Mouse (Mus musculus): ENCODE results near the gene Gm9945. TPM values are rescaled to one million over a fixed set of nuclear protein-coding genes. Genes with fewer than 3 reads are reported as not detected.

Gene Gm9945
- total RNA-seq, 2 experiments from 2014 or later, result 2.5 to 3.4 TPM

- H3K27ac ChIP-seq, result peak overlapping the region; percentile 61; the same call in 1 of the 2 replicates
Measured at GRCm38 (mm10) chr11:53486822-53487594, 7.0 kb downstream of the Gm9945 start.

GRCm38 (mm10) chr11:53489007-53489406 is 9.0 kb downstream of the Gm9945 start:
- DNase-seq (ENCODE audit: low spot score in 2 of 2), result no peak
- H3K27ac ChIP-seq, result no peak overlapping the region

More at GRCm38 (mm10) chr11:53486822-53487594, 7.0 kb downstream of the Gm9945 start:
- TF ChIP-seq CTCF (conservative IDR thresholded peaks at IDR 0.05), result 0 out of 2 replicates have a peak, but pooled peaks have one; percentile 4
- peak overlapping the region; percentile 38 for H3K4me3 ChIP-seq
- DNase-seq (ENCODE audit: low spot score in 2 of 2), result no peak

GRCm38 (mm10) chr11:53489421-53489820 is 9.5 kb downstream of the Gm9945 start:
- no peak for TF ChIP-seq CTCF (conservative IDR thresholded peaks at IDR 0.05)
- no peak overlapping the region for H3K27ac ChIP-seq
- no peak overlapping the region for H3K4me3 ChIP-seq
- DNase-seq (ENCODE audit: low spot score in 2 of 2), result no peak

More at GRCm38 (mm10) chr11:53489007-53489406, 9.0 kb downstream of the Gm9945 start:
- peak; percentile 40 for TF ChIP-seq CTCF (conservative IDR thresholded peaks at IDR 0.05)
- H3K4me3 ChIP-seq, result no peak overlapping the region

GRCm38 (mm10) chr11:53491954-53492401 is 12.0 kb downstream of the Gm9945 start:
- Histone ChIP-seq H3K4me3 (no peak overlapping the region), H3K27ac (peak overlapping the region; percentile 81)
- peak in 1 of 2 experiments; percentile 42 for DNase-seq (ENCODE audit: low spot score in 2 of 2)
- TF ChIP-seq CTCF (conservative IDR thresholded peaks at IDR 0.05), result no peak

GRCm38 (mm10) chr11:53493243-53493955 is 13.4 kb downstream of the Gm9945 start:
- Histone ChIP-seq H3K4me3 (no peak overlapping the region), H3K27ac (peak overlapping the region; percentile 53; the same call in 1 of the 2 replicates)
- no peak for DNase-seq (ENCODE audit: low spot score in 2 of 2)
- TF ChIP-seq CTCF (conservative IDR thresholded peaks at IDR 0.05), result no peak

- no peak for TF ChIP-seq CTCF (conservative IDR thresholded peaks at IDR 0.05)
- Histone ChIP-seq H3K27ac (peak overlapping the region; percentile 85), H3K4me3 (no peak overlapping the region)
- DNase-seq (ENCODE audit: low spot score in 2 of 2), result no peak
Measured at GRCm38 (mm10) chr11:53495417-53495816, 15.5 kb downstream of the Gm9945 start.

GRCm38 (mm10) chr11:53496946-53497345 is 17.0 kb downstream of the Gm9945 start:
- H3K27ac ChIP-seq, result peak overlapping the region; percentile 85
- peak; percentile 60 to 71 for DNase-seq (ENCODE audit: low spot score in 2 of 2)
- no peak overlapping the region for H3K4me3 ChIP-seq
- no peak for TF ChIP-seq CTCF (conservative IDR thresholded peaks at IDR 0.05)

GRCm38 (mm10) chr11:53500569-53500968 is 20.6 kb downstream of the Gm9945 start:
- Histone ChIP-seq H3K27ac (no peak overlapping the region), H3K4me3 (no peak overlapping the region)
- no peak for TF ChIP-seq CTCF (conservative IDR thresholded peaks at IDR 0.05)
- no peak for DNase-seq (ENCODE audit: low spot score in 2 of 2)

- DNase-seq (ENCODE audit: low spot score in 2 of 2), result no peak
- no peak overlapping the region for H3K4me3 ChIP-seq
- no peak overlapping the region for H3K27ac ChIP-seq
- peak; percentile 44 for TF ChIP-seq CTCF (conservative IDR thresholded peaks at IDR 0.05)
Measured at GRCm38 (mm10) chr11:53502039-53502765, 22.2 kb downstream of the Gm9945 start.

GRCm38 (mm10) chr11:53503738-53504137 is 23.8 kb downstream of the Gm9945 start:
- no peak for TF ChIP-seq CTCF (conservative IDR thresholded peaks at IDR 0.05)
- no peak overlapping the region for H3K4me3 ChIP-seq
- no peak for DNase-seq (ENCODE audit: low spot score in 2 of 2)
- H3K27ac ChIP-seq, result no peak overlapping the region

- Histone ChIP-seq H3K27ac (peak overlapping the region; percentile 21; the same call in 1 of the 2 replicates), H3K4me3 (no peak overlapping the region)
- DNase-seq (ENCODE audit: low spot score in 2 of 2), result no peak
- no peak for TF ChIP-seq CTCF (conservative IDR thresholded peaks at IDR 0.05)
Measured at GRCm38 (mm10) chr11:53504376-53504775, 24.4 kb downstream of the Gm9945 start.

- Histone ChIP-seq H3K27ac (peak overlapping the region; percentile 21; the same call in 1 of the 2 replicates), H3K4me3 (no peak overlapping the region)
- no peak for DNase-seq (ENCODE audit: low spot score in 2 of 2)
- TF ChIP-seq CTCF (conservative IDR thresholded peaks at IDR 0.05), result no peak
Measured at GRCm38 (mm10) chr11:53505026-53505663, 25.2 kb downstream of the Gm9945 start.
